Mouse (Mus musculus) cerebellum, adult 2 months (tissue): Measurements from ENCODE around the gene Ddb1. TPM values are rescaled to one million over a fixed set of nuclear protein-coding genes. Genes with fewer than 3 reads are reported as not detected.

ENCODE experiments used
- DNase-seq, 2 experiments: peaks; one replicate each; pipeline ENCODE4 v3.0.0; 2021
- H3K27ac ChIP-seq: fragments of 200-500 bp; 2 replicates; pipeline ENCODE4 v1.5.1; 2012; ENCODE audit warnings: low read length, control low read depth, inconsistent platforms; ENCODE audit not compliant: insufficient read depth
- H3K27me3 ChIP-seq: fragments of 200-500 bp; 2 replicates; pipeline ENCODE4 v1.6.1; 2012; ENCODE audit warnings: inconsistent platforms, mild to moderate bottlenecking, low read length, moderate library complexity; ENCODE audit not compliant: control insufficient read depth, insufficient read depth
- H3K4me1 ChIP-seq: fragments of 200-500 bp; 2 replicates; pipeline ENCODE4 v1.6.1; 2011; ENCODE audit warnings: low read length; ENCODE audit not compliant: control insufficient read depth, insufficient read depth
- H3K4me3 ChIP-seq: fragments of 200-500 bp; replicated peaks from 2 replicates; pipeline ENCODE3; 2011; ENCODE audit warnings: mild to moderate bottlenecking, low read depth, low read length, control low read depth; ENCODE audit not compliant: insufficient read depth
- CTCF ChIP-seq: fragments of 200-500 bp; IDR thresholded peaks from 2 replicates; pipeline ENCODE4 v1.5.1; 2011; ENCODE audit warnings: low read depth, mild to moderate bottlenecking, control low read depth, low read length, moderate library complexity, borderline replicate concordance; ENCODE audit not compliant: insufficient read depth
- POLR2A ChIP-seq: fragments of 200-500 bp; IDR thresholded peaks from 2 replicates; pipeline ENCODE4 v1.6.1; 2011; ENCODE audit warnings: low read length, control low read depth, borderline replicate concordance; ENCODE audit not compliant: insufficient read depth
- WGBS: fragments of 180-500 bp; shearing (Covaris S2); methylation state at CpG from one replicate; pipeline ENCODE4 v1.1.7; 2018; 5-methylcytosine and 5-hydroxymethylcytosine counted together
- polyA plus RNA-seq: library from polyadenylated mRNA; depleted of rRNA; stranded (reverse); fragments of >200 nt; gene quantifications from 2 replicates; pipeline ENCODE4 v1.2.3, GENCODE M21; 2012

The Ddb1 gene
- polyA plus RNA-seq, 1 experiment: 148 TPM

DNA sequence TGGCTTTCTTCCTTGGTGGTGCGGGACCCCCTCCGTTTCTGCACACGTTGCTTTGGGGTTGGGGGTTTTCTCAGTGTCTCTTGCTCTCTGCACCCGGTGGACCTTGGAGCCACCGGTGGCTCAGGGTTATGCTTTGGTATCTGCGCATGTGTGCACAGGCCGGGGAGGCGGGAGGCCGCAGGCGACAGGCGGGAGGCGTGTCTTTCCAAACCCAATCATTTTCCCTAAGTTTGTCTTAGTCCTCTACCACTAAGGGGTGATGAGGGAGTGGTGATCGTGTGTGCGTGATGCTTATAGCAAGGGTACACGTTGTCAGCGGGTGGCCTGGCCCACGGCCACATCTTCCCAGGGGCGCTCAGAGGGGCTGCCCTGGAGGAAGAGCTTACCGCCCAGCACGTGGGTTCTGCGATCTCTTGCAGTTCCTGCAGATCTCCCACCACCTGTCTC, 29.8 kb downstream of the Ddb1 start:
- no peaks in the 10 kb centered on the region for H3K4me1 ChIP-seq
- 2% methylated on average over 21 of the region's 21 CpGs for WGBS
- peak; percentile 66 to 67 for DNase-seq
- H3K27ac ChIP-seq: no peak overlapping the region
- no peak for TF ChIP-seq CTCF
- TF ChIP-seq POLR2A: peak; percentile 50; the same call in 1 of the 2 replicates
- H3K27me3 ChIP-seq: no peaks in the 10 kb centered on the region
- H3K4me3 ChIP-seq: peak overlapping the region; percentile 88

DNA sequence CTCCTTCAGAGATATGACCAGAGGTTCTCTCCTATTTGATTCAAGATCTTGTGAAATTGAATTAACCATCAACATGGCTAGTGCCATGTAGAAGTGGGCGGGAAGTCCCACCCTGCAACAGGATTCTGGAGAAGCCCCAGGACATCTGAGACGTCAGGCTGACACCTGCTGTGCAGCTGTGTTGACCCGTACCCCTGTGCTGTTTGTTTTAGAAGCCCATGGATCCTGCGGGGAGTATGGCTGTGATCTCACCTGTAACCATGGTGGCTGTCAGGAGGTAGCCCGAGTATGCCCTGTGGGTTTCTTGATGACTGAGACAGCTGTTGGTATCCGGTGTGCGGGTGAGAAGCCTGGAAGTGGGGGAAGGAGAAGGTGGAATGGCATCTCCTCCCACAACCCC, 32.7 kb downstream of the Ddb1 start:
- WGBS: 60% methylated on average over 7 of the region's 7 CpGs
- Histone ChIP-seq H3K27me3 (no peaks in the 10 kb centered on the region), H3K4me3 (no peak overlapping the region), H3K27ac (no peak overlapping the region), H3K4me1 (no peaks in the 10 kb centered on the region)
- TF ChIP-seq CTCF: no peak
- TF ChIP-seq POLR2A: no peak
- no peak for DNase-seq

DNA sequence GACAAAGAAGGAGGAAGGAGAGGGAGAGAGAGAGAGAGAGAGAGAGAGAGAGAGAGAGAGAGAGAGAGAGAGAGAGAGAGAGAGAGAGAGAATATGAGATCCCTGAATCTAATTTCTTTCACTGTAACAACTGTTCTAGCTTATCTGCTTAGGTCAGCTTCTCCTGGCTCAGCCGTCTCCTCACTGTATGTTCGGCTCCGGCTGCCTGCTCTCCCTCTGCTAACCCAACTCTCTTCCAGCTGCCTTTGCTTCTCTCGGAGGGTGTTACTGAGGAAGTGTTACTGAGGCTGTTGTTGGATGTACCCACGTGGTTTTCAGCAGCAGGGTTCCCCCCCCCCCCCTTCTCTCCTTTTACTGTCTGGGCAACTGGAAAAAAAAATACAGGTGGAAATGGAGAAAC, 35.0 kb downstream of the Ddb1 start:
- TF ChIP-seq CTCF (no peak), POLR2A (no peak)
- 7% methylated on average over 5 of the region's 5 CpGs for WGBS
- Histone ChIP-seq H3K4me3 (no peak overlapping the region), H3K27me3 (no peaks in the 10 kb centered on the region), H3K27ac (no peak overlapping the region), H3K4me1 (no peaks in the 10 kb centered on the region)
- DNase-seq: no peak

DNA sequence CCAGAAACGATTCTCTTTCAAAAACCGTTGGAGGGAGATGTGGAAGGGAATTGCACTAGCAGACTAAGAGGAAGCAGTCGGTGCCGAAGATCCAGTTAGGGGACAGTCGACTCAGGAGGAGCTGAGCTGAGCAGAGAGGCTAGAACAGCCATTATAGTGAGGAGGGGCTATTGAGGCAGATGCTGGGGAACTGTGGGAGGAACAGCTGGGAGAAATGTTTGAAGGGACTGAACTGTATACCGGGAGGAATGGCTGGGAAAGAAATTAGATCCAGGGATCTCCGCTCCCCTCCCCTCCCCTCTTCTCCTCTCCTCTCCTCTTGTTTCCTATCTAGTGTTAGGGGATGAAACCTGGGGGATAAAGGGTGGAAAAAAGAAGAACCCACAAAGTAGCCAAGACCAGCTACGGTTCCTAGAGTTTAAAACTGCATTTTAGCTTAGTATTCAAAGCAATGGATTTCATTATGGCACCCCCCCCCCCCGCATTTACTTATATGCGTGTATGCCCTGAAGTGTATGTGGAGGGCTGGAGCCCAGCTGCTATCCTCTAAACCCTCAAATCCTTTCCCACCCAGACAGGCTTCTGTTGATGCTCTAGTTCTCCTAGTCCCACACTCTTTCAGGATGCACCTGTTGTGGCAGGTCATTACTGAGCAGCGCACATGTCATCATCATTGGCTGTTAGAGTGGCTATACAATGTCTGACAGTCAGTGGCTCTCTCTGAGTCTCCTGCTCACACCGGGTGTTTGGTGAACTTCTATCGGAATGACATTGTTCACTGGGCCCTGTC, 35.7 kb downstream of the Ddb1 start:
- Histone ChIP-seq H3K27me3 (no peaks in the 10 kb centered on the region), H3K4me1 (no peaks in the 10 kb centered on the region), H3K4me3 (no peak overlapping the region), H3K27ac (no peak overlapping the region)
- DNase-seq: no peak
- TF ChIP-seq CTCF (no peak), POLR2A (no peak)
- WGBS: 46% methylated on average over 13 of the region's 13 CpGs

DNA sequence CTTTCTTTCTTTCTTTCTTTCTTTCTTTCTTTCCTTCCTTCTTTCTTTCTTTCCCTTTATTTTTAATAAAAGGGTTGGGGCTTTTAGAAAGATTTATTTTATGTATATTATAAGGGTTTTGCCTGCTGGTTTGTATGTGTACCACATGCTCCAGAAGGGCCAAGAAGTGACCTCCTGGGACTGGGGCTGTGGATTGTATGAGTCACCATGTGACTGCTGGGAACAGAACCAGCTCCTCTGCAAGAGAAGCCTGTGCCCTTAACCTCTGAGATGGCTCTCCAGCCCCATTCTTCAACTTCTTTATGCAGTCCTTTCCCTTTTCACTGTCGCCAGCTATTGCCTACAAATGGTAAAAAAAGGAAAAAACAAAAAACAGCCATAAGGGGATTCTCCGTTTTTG, 40.5 kb downstream of the Ddb1 start:
- H3K27ac ChIP-seq: no peak overlapping the region
- WGBS: 89% methylated on average over 2 of the region's 2 CpGs
- TF ChIP-seq POLR2A (no peak), CTCF (no peak)
- H3K4me1 ChIP-seq: no peaks in the 10 kb centered on the region
- H3K4me3 ChIP-seq: no peak overlapping the region
- no peak for DNase-seq
- no peaks in the 10 kb centered on the region for H3K27me3 ChIP-seq

DNA sequence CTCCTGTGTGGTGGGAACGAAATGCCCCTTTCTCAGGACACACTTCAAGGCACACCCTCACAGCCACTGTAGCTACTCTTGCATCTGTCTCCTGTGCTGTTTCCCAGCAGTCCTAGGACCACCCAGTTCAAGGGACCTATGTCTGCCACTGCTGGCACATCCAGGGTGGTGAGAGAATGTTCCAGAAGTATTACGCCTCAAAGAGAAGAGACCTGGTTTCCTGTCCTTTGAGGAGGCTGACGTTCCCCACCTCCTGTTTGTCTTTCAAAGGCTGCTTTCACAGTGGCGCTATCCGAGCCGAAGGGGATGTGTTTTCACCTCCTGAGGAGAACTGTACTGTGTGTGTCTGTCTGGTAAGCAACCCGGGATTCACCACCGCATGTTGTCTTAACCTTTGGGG, 43.0 kb downstream of the Ddb1 start:
- no peaks in the 10 kb centered on the region for H3K4me1 ChIP-seq
- DNase-seq: no peak
- WGBS: 75% methylated on average over 8 of the region's 8 CpGs
- H3K4me3 ChIP-seq: no peak overlapping the region
- H3K27ac ChIP-seq: no peak overlapping the region
- no peaks in the 10 kb centered on the region for H3K27me3 ChIP-seq
- TF ChIP-seq CTCF: no peak
- no peak for TF ChIP-seq POLR2A

DNA sequence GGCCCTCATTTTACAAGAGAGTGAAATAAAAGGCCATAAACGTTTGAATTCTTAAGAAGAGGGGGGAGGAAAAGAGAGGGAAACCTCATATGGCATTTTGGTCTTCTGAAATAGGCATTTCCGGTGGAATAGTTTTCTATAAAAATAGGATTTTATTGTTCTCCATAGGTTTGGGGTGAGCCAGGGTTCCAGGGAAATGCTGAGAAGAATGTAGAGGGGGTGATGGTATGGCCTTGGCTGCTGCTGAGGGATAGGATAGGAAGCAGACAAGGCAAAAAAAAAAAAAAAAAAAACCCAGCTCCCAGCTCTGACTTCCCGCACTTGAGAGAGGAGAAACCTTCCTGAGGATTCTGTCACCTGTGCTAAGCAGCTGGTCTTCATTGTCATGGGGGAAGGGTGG, 50.9 kb downstream of the Ddb1 start:
- Histone ChIP-seq H3K4me1 (no peaks in the 10 kb centered on the region), H3K27me3 (no peaks in the 10 kb centered on the region; the same call in 1 of the 2 replicates), H3K27ac (no peak overlapping the region), H3K4me3 (no peak overlapping the region)
- 62% methylated on average over 3 of the region's 3 CpGs for WGBS
- no peak for TF ChIP-seq POLR2A
- TF ChIP-seq CTCF: no peak
- no peak for DNase-seq

DNA sequence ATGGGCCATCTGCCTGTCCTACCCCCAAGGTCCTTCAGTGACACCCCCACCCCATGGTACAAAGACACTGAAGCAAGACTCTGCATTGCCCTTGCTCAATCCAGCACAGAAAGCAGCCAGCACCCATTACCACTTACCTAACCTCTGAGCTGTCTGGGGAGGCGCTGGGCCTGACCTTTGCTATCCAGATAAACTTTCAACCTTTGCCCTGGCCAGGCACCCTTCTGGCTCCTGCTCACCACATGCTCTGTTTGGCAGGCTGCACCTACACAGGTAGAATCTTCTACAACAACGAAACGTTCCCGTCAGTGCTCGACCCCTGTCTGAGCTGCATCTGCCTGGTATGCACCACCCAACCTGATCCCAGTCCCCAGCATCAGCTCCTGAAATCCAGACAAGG, 52.6 kb downstream of the Ddb1 start:
- no peaks in the 10 kb centered on the region for H3K4me1 ChIP-seq
- WGBS: 86% methylated on average over 5 of the region's 5 CpGs
- H3K27me3 ChIP-seq: no peaks in the 10 kb centered on the region; the same call in 1 of the 2 replicates
- H3K4me3 ChIP-seq: no peak overlapping the region
- no peak for TF ChIP-seq CTCF
- no peak for TF ChIP-seq POLR2A
- no peak overlapping the region for H3K27ac ChIP-seq
- DNase-seq: no peak
